Mouse (Mus musculus) CH12.LX (cell line): ENCODE measurements around the gene Kcnk18.

ENCODE experiments used
- CTCF ChIP-seq, 2 experiments: IDR thresholded peaks in 1 of 2; conservative IDR thresholded peaks in 1 of 2; 2 replicates each; pipeline ENCODE4 v1.5.1; 2011 to 2012; ENCODE audit warnings: low read depth in 2 of 2, low read length in 2 of 2, improper control_type of control experiment in 1 of 2, inconsistent platforms in 1 of 2, mild to moderate bottlenecking in 1 of 2, moderate library complexity in 1 of 2
- E2F4 ChIP-seq: IDR thresholded peaks from 2 replicates; pipeline ENCODE4 v1.6.1; 2011; ENCODE audit warnings: low read depth, low read length, improper control_type of control experiment; ENCODE audit not compliant: insufficient replicate concordance
- ELF1 ChIP-seq: IDR thresholded peaks from 2 replicates; pipeline ENCODE4 v1.6.1; 2014; ENCODE audit warnings: low read depth, mild to moderate bottlenecking, inconsistent platforms, low read length, improper control_type of control experiment
- EP300 ChIP-seq: IDR thresholded peaks from 2 replicates; pipeline ENCODE4 v1.6.1; 2011; ENCODE audit warnings: low read length, improper control_type of control experiment
- GABPA ChIP-seq: IDR thresholded peaks from 2 replicates; pipeline ENCODE4 v1.6.1; 2012; ENCODE audit warnings: low read depth, low read length, improper control_type of control experiment, inconsistent platforms; ENCODE audit not compliant: insufficient replicate concordance
- IRF4 ChIP-seq: IDR thresholded peaks from 2 replicates; pipeline ENCODE4 v1.6.1; 2014; ENCODE audit warnings: low read depth, mild to moderate bottlenecking, inconsistent platforms, low read length, improper control_type of control experiment
- JUND ChIP-seq: conservative IDR thresholded peaks from 2 replicates; pipeline ENCODE4 v1.6.1; 2011; ENCODE audit warnings: low read depth, low read length, improper control_type of control experiment
- MAX ChIP-seq: IDR thresholded peaks from 2 replicates; pipeline ENCODE4 v1.6.1; 2011; ENCODE audit warnings: low read length, improper control_type of control experiment
- MXI1 ChIP-seq: IDR thresholded peaks from 2 replicates; pipeline ENCODE4 v1.6.1; 2011; ENCODE audit warnings: mild to moderate bottlenecking, low read depth, low read length, improper control_type of control experiment
- NRF1 ChIP-seq: IDR thresholded peaks from 2 replicates; pipeline ENCODE4 v1.6.1; 2014; ENCODE audit warnings: low read depth, mild to moderate bottlenecking, inconsistent platforms, low read length, improper control_type of control experiment, moderate library complexity
- POLR2A ChIP-seq: IDR thresholded peaks from 2 replicates; pipeline ENCODE4 v1.6.1; 2011; ENCODE audit warnings: low read depth, mild to moderate bottlenecking, improper control_type of control experiment, low read length
- POLR2AphosphoS2 ChIP-seq: IDR thresholded peaks from 2 replicates; pipeline ENCODE4 v1.6.1; 2011; ENCODE audit warnings: low read depth, low read length, improper control_type of control experiment
- RAD21 ChIP-seq: IDR thresholded peaks from 2 replicates; pipeline ENCODE4 v1.6.1; 2011; ENCODE audit warnings: low read depth, mild to moderate bottlenecking, low read length, improper control_type of control experiment, moderate library complexity
- USF2 ChIP-seq: conservative IDR thresholded peaks from 2 replicates; pipeline ENCODE4 v1.6.1; 2011; ENCODE audit warnings: low read depth, low read length, improper control_type of control experiment

- no peak for TF ChIP-seq JUND
- no peak for TF ChIP-seq POLR2A
- no peak for TF ChIP-seq E2F4
- TF ChIP-seq CTCF (conservative IDR thresholded peaks at IDR 0.05 in 1 of 2, IDR thresholded peaks at IDR 0.05 in 1 of 2; ENCODE audit: low read depth in 2 of 2, low read length in 2 of 2) = no peak
- TF ChIP-seq EP300 = no peak
- no peak for TF ChIP-seq ELF1
- TF ChIP-seq USF2 = no peak
- no peak for TF ChIP-seq RAD21
- no peak for TF ChIP-seq POLR2AphosphoS2
- TF ChIP-seq MXI1 = no peak
- TF ChIP-seq NRF1 = no peak
- no peak for TF ChIP-seq MAX
- no peak for TF ChIP-seq IRF4
- TF ChIP-seq GABPA = no peak
Measured at GRCm38 (mm10) chr19:59193456-59193855, 25.6 kb upstream of the Kcnk18 start.
